28 mouse cellular contexts compared by ENCODE assay signal in genomic region chr6:39021909-39022308, GRCm38 (mm10).
A peak's percentile ranks its signal among the peaks of the same experiment; 100 is the strongest.
DNase-seq lines count a peak whose midpoint lies in the region; ATAC-seq and TF ChIP-seq lines count a peak whose summit lies in the region.
"Had no signal": no experiment of that assay in that cellular context is flagged by ENCODE, and none has a peak within 500 bp of the region (broad histone marks: within the 10 kb centered on the region; RNA-seq: fewer than 3 reads in every experiment).

No protein-coding gene starts in this region.

- DNase-seq in 416B (ENCODE audit: low read depth), result peak; percentile 43
- DNase-seq in G1E (ENCODE audit: low spot score), result peak; percentile 26
- no peak for DNase-seq in liver, embryonic 14.5 days (ENCODE audit: low read depth in 3 of 3, low spot score in 3 of 3)
- no peak for DNase-seq in testis, postnatal 10 days (ENCODE audit: low spot score)
- DNase-seq in heart, postnatal 4 days, result no peak
- no peak for DNase-seq in left cerebral cortex, postnatal 14 days (ENCODE audit: low spot score in 2 of 2)
- no peak for DNase-seq in gastrocnemius, adult 8-10 months (ENCODE audit: low spot score in 2 of 2)
- DNase-seq: adrenal gland, postnatal 25 days; cerebellum, adult 18-20 months; forebrain, postnatal 0 days; gastrocnemius, postnatal 10 days; kidney, adult 11 months; kidney, postnatal 25 days; lung, embryonic 14.5 days; lung, postnatal 14 days had no signal

- H3K27ac ChIP-seq in liver, embryonic 14.5 days, result no peak overlapping the region
- H3K27ac ChIP-seq: forebrain, embryonic 12.5 days; heart, embryonic 15.5 days; hindbrain, embryonic 14.5 days; kidney, embryonic 15.5 days; left cerebral cortex, adult 2 months; limb, embryonic 13.5 days; neural tube, embryonic 12.5 days had no signal

- no peak for TF ChIP-seq CTCF in G1E (IDR thresholded peaks at IDR 0.05; ENCODE audit: low read depth, low read length)
- no peak for TF ChIP-seq CTCF in liver, embryonic 14.5 days (IDR thresholded peaks at IDR 0.05; ENCODE audit: low read depth)

- H3K4me2 ChIP-seq in liver, embryonic 14.5 days (ENCODE audit: low read depth), result no peak overlapping the region
- H3K4me2 ChIP-seq: forebrain, embryonic 12.5 days; heart, embryonic 15.5 days; hindbrain, embryonic 14.5 days; kidney, embryonic 15.5 days; limb, embryonic 13.5 days; lung, embryonic 14.5 days; midbrain, embryonic 11.5 days; neural tube, embryonic 12.5 days had no signal

- no peak overlapping the region for H3K9ac ChIP-seq in liver, embryonic 14.5 days (replicated peaks)
- H3K9ac ChIP-seq: forebrain, embryonic 12.5 days; forebrain, postnatal 0 days; heart, embryonic 15.5 days; hindbrain, embryonic 14.5 days; kidney, embryonic 15.5 days; limb, embryonic 13.5 days; lung, embryonic 14.5 days; neural tube, embryonic 12.5 days had no signal

- H3K4me1 ChIP-seq in G1E (ENCODE audit: insufficient read depth, low read depth, low read length), result peaks cover 27% of the 10 kb centered on the region
- peaks cover 6 to 12% of the 10 kb centered on the region in 2 experiments; a peak in 3 of 4 replicates for H3K4me1 ChIP-seq in liver, embryonic 14.5 days (replicated peaks; ENCODE audit: control insufficient read depth in 2 of 2, insufficient read depth in 2 of 2, low read length in 1 of 2)
- H3K4me1 ChIP-seq: neural tube, embryonic 12.5 days had no signal

- H3K9me3 ChIP-seq in G1E (replicated peaks), result no peaks in the 10 kb centered on the region
- no peaks in the 10 kb centered on the region for H3K9me3 ChIP-seq in liver, embryonic 14.5 days (ENCODE audit: control insufficient read depth, low read length)
- H3K9me3 ChIP-seq: forebrain, embryonic 12.5 days; heart, embryonic 15.5 days; kidney, embryonic 15.5 days; limb, embryonic 13.5 days; neural tube, embryonic 12.5 days had no signal

- H3K4me3 ChIP-seq in G1E (ENCODE audit: low read depth, low read length), result no peak overlapping the region
- no peak overlapping the region for H3K4me3 ChIP-seq in liver, embryonic 14.5 days (ENCODE audit: insufficient read depth in 1 of 2, low read depth in 2 of 2, low read length in 2 of 2)
- H3K4me3 ChIP-seq: erythroblast, embryonic 14.5 days; forebrain, embryonic 12.5 days; heart, embryonic 15.5 days; kidney, embryonic 15.5 days; left cerebral cortex, adult 2 months; limb, embryonic 13.5 days; myocyte; neural tube, embryonic 12.5 days had no signal

- H3K27me3 ChIP-seq in G1E (ENCODE audit: insufficient read depth, low read length), result peaks cover 3% of the 10 kb centered on the region; the same call in 1 of the 2 replicates
- no peaks in the 10 kb centered on the region for H3K27me3 ChIP-seq in liver, embryonic 14.5 days (ENCODE audit: control insufficient read depth, insufficient read depth, low read length)
- H3K27me3 ChIP-seq: CH12.LX; forebrain, embryonic 12.5 days; heart, embryonic 15.5 days; kidney, embryonic 15.5 days; limb, embryonic 13.5 days; neural tube, embryonic 12.5 days had no signal

- WGBS in liver, embryonic 14.5 days (ENCODE audit: insufficient replicate concordance), result 8% methylated on average over 1 of the region's 1 CpGs

- no peaks in the 10 kb centered on the region for H3K36me3 ChIP-seq in G1E (replicated peaks)
- H3K36me3 ChIP-seq in liver, embryonic 14.5 days (replicated peaks; ENCODE audit: control insufficient read depth, insufficient read depth, low read depth), result no peaks in the 10 kb centered on the region
- H3K36me3 ChIP-seq: forebrain, embryonic 12.5 days; heart, embryonic 15.5 days; kidney, embryonic 15.5 days; limb, embryonic 13.5 days; neural tube, embryonic 12.5 days had no signal

- intact Hi-C loops in left cerebral cortex, postnatal 14 days (cut with DNase I), result no loop called here

- ATAC-seq in G1E (ENCODE audit: extremely low read depth, insufficient number of reproducible peaks, low FRiP score, poor library complexity, severe bottlenecking), result peak; percentile 88
- peak; percentile 50; the same call in 1 of the 2 replicates for ATAC-seq in liver, embryonic 14.5 days (ENCODE audit: insufficient read depth)
- peak; percentile 44 for ATAC-seq in megakaryocyte-erythroid progenitor cell, adult 5-6 weeks (replicated peaks; ENCODE audit: low FRiP score, low TSS enrichment, poor library complexity, severe bottlenecking)
- ATAC-seq: forebrain, postnatal 0 days; inflammation-experienced regulatory T-cells, adult 6 months had no signal

- TF ChIP-seq EP300 in liver, embryonic 14.5 days (IDR thresholded peaks at IDR 0.05; ENCODE audit: low read depth), result 0 out of 2 replicates have a peak, but pooled peaks have one; percentile 22

Comparison
In these comparisons a context has a peak if more than half of its experiments do, and no peak if none do; other contexts are left out.
1. DNase-seq: peak in 416B (single experiment) and G1E (single experiment); none in liver, embryonic 14.5 days (0 of 3), testis, postnatal 10 days (single experiment), heart, postnatal 4 days (single experiment), left cerebral cortex, postnatal 14 days (0 of 2) and gastrocnemius, adult 8-10 months (0 of 2).
2. Peak in every context shown above with its lines, with median percentiles within 50 percentile points of each other: ATAC-seq.